Mouse (Mus musculus) bone marrow macrophage, adult 2 months (primary cell): ENCODE measurements at regions not wholly inside any gene's neighbourhood (a gene's known extent, or its start where the extent isn't known, plus 50 kb on each side); places are given as distances from the start of the nearest gene placed in this dataset.

ENCODE experiments used
- CTCF ChIP-seq: IDR thresholded peaks from 2 replicates; pipeline ENCODE4 v1.5.1; 2012; ENCODE audit warnings: low read depth, mild to moderate bottlenecking, low read length, moderate library complexity
- POLR2A ChIP-seq: IDR thresholded peaks from 2 replicates; pipeline ENCODE4 v1.6.1; 2012; ENCODE audit warnings: mild to moderate bottlenecking, low read depth, low read length, borderline replicate concordance

DNA sequence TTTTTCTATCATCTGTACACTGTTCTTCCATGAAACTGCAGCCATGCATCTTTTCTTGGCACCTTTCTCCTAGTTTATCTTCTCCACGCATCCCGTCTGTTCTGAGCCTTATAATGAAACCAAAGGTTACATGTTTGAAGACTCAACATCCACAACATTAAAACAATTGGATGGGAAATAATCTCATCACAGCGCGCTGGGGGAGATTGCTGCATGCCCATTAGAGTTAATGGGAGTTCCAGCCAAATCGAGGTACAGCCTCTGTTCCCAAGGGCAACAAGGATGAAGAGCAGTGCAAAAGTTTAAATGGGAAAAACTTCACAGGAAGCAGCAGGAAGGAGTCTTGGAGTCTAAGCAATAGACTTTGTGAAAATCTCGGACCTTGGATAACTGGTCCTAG, 95.8 kb upstream of the Dynlrb2 start:
- TF ChIP-seq CTCF (no peak), POLR2A (no peak)
